Mouse (Mus musculus): ENCODE measurements around the gene Ppm1j.

- TF ChIP-seq CTCF (IDR thresholded peaks at IDR 0.05; ENCODE audit: extremely low read depth, insufficient read length, insufficient replicate concordance, low read depth, low read length) = no peak
- no peak for TF ChIP-seq POLR2A (IDR thresholded peaks at IDR 0.05; ENCODE audit: low read depth, low read length)
Observed at GRCm38 (mm10) chr3:104804312-104804711, 23.5 kb downstream of the Ppm1j start.
